Mouse (Mus musculus) kidney, adult 2 months (tissue): ENCODE results near the gene Rabl3.

Experiments used
- CTCF ChIP-seq: fragments of 200-500 bp; conservative IDR thresholded peaks from 2 replicates; pipeline ENCODE4 v1.5.1; 2011; ENCODE audit warnings: low read depth, mild to moderate bottlenecking, control low read depth, low read length, moderate library complexity, mixed read lengths; ENCODE audit not compliant: insufficient read depth, insufficient read length
- POLR2A ChIP-seq: fragments of 200-500 bp; IDR thresholded peaks from one replicate; pipeline ENCODE4 v1.6.1; 2011; ENCODE audit warnings: low read depth, low read length, control low read depth

DNA sequence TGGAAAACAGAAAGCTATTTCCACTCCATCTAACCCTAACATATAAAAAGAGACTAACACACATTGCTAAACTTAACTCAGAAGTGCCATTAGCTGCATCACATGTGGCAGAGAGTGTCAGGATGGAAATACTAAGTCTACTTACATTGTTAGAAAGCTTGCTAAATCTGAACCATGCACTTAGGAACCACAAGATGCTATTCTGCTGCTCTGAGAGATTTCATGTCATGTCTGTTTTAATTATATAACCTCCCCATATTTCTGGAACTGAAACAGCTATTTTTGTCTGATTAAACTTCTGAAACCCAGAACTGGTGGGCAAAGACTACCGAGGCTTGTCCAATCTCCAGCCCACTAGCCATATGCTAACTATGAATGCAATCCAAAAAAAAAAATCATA lies 7.6 kb upstream of the Rabl3 start:
- TF ChIP-seq CTCF (no peak), POLR2A (no peak)
